Mouse (Mus musculus): ENCODE results near the gene Scp2.
"Not testable (repeated sequence)": the region's sequence is repeated elsewhere in the genome, so short reads cannot be mapped to it uniquely, and the experiment has no call there.

Scp2 gene

GRCm38 (mm10) chr4:108109728-108110127, 35.1 kb downstream of the Scp2 start:
- no peak for ATAC-seq (ENCODE audit: low TSS enrichment)

- no peak for ATAC-seq (ENCODE audit: low TSS enrichment)
Measured at GRCm38 (mm10) chr4:108096345-108096744, 48.5 kb downstream of the Scp2 start, which contains the start of gene Podn. Gene Podn, minus strand, starts transcription at chr4:108096445.

- no peak for ATAC-seq (ENCODE audit: low TSS enrichment)
Measured at GRCm38 (mm10) chr4:108092741-108093397, 51.9 kb downstream of the Scp2 start.

- ATAC-seq (ENCODE audit: low TSS enrichment): no peak
Measured at GRCm38 (mm10) chr4:108083993-108084392, 60.8 kb downstream of the Scp2 start.

GRCm38 (mm10) chr4:108083032-108083735, 61.6 kb downstream of the Scp2 start:
- ATAC-seq (ENCODE audit: low TSS enrichment): peak; percentile 77

- no peak for ATAC-seq (ENCODE audit: low TSS enrichment)
Measured at GRCm38 (mm10) chr4:108082401-108082806, 62.4 kb downstream of the Scp2 start.

- no peak for ATAC-seq (ENCODE audit: low TSS enrichment)
Measured at GRCm38 (mm10) chr4:108080876-108081275, 63.9 kb downstream of the Scp2 start.

- no peak for ATAC-seq (ENCODE audit: low TSS enrichment)
Measured at GRCm38 (mm10) chr4:108079762-108080161, 65.0 kb downstream of the Scp2 start.

GRCm38 (mm10) chr4:108079191-108079590, 65.6 kb downstream of the Scp2 start:
- ATAC-seq (ENCODE audit: low TSS enrichment): not testable (repeated sequence)

- no peak for ATAC-seq (ENCODE audit: low TSS enrichment)
Measured at GRCm38 (mm10) chr4:108077224-108077955, 67.4 kb downstream of the Scp2 start.

- ATAC-seq (ENCODE audit: low TSS enrichment): no peak
Measured at GRCm38 (mm10) chr4:108074204-108074823, 70.5 kb downstream of the Scp2 start.

GRCm38 (mm10) chr4:108072086-108072485, 72.7 kb downstream of the Scp2 start:
- ATAC-seq (ENCODE audit: low TSS enrichment): no peak

- peak; percentile 99 for ATAC-seq (ENCODE audit: low TSS enrichment)
Measured at GRCm38 (mm10) chr4:108071235-108071901, 73.4 kb downstream of the Scp2 start.

GRCm38 (mm10) chr4:108070723-108071122, 74.1 kb downstream of the Scp2 start:
- 0 out of 2 replicates have a peak, but pooled peaks have one; percentile 18 for ATAC-seq (ENCODE audit: low TSS enrichment)

- ATAC-seq (ENCODE audit: low TSS enrichment): no peak
Measured at GRCm38 (mm10) chr4:108070286-108070685, 74.5 kb downstream of the Scp2 start.

- ATAC-seq (ENCODE audit: low TSS enrichment): no peak
Measured at GRCm38 (mm10) chr4:108068081-108068480, 76.7 kb downstream of the Scp2 start.

GRCm38 (mm10) chr4:108067261-108067660, 77.5 kb downstream of the Scp2 start:
- no peak for ATAC-seq (ENCODE audit: low TSS enrichment)

- ATAC-seq (ENCODE audit: low TSS enrichment): no peak
Measured at GRCm38 (mm10) chr4:108066569-108066968, 78.2 kb downstream of the Scp2 start.

GRCm38 (mm10) chr4:108065176-108065844, 79.5 kb downstream of the Scp2 start:
- ATAC-seq (ENCODE audit: low TSS enrichment): no peak

GRCm38 (mm10) chr4:108063616-108064015, 81.2 kb downstream of the Scp2 start:
- ATAC-seq (ENCODE audit: low TSS enrichment): no peak

- no peak for ATAC-seq (ENCODE audit: low TSS enrichment)
Measured at GRCm38 (mm10) chr4:108062524-108062923, 82.3 kb downstream of the Scp2 start.

All from frontal cortex, adult (tissue).